Comparison of ENCODE assay signal across 26 mouse cellular contexts in the genomic region with DNA sequence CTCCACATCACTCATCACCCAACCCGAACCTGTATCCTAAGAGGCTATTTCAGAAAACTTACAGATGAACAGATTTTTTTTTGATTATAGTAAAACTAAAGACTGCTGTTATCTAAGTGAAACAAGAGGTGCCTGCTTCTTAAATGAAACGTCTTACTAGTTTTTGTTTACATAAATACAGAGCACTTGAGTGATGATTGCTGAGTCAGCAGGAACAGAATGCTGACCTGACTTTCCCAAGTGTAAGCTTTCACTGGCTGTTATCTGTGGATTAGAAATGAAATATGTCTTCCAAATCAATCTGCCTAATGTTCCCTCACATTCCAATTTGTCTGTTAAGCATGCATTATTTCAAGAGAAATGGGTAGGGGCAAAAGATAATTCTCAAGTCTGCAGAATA.
"Had no signal": no experiment of that assay in that cellular context is flagged by ENCODE, and none has a peak within 500 bp of the region (broad histone marks: within the 10 kb centered on the region; RNA-seq: fewer than 3 reads in every experiment).

No protein-coding gene starts in this region.

- H3K9ac ChIP-seq: embryonic facial prominence, embryonic 12.5 days; embryonic facial prominence, embryonic 13.5 days; embryonic facial prominence, embryonic 15.5 days; forebrain, embryonic 12.5 days; forebrain, embryonic 13.5 days; forebrain, embryonic 15.5 days; forebrain, postnatal 0 days had no signal

- H3K27ac ChIP-seq: embryonic facial prominence, embryonic 10.5 days; embryonic facial prominence, embryonic 12.5 days; embryonic facial prominence, embryonic 13.5 days; embryonic facial prominence, embryonic 15.5 days; forebrain, embryonic 10.5 days; forebrain, embryonic 12.5 days; forebrain, embryonic 13.5 days; forebrain, embryonic 15.5 days; gastrocnemius, adult 2 months; heart, adult 2 months had no signal

- H3K9me3 ChIP-seq: embryonic facial prominence, embryonic 10.5 days; embryonic facial prominence, embryonic 12.5 days; embryonic facial prominence, embryonic 13.5 days; embryonic facial prominence, embryonic 15.5 days; forebrain, embryonic 10.5 days; forebrain, embryonic 12.5 days; forebrain, embryonic 13.5 days; forebrain, embryonic 15.5 days had no signal

- H3K36me3 ChIP-seq: embryonic facial prominence, embryonic 10.5 days; embryonic facial prominence, embryonic 12.5 days; embryonic facial prominence, embryonic 13.5 days; embryonic facial prominence, embryonic 15.5 days; forebrain, embryonic 10.5 days; forebrain, embryonic 12.5 days; forebrain, embryonic 15.5 days had no signal

- H3K27me3 ChIP-seq: embryonic facial prominence, embryonic 12.5 days; embryonic facial prominence, embryonic 13.5 days; embryonic facial prominence, embryonic 15.5 days; forebrain, embryonic 12.5 days; forebrain, embryonic 13.5 days; forebrain, embryonic 15.5 days had no signal

- H3K4me3 ChIP-seq: embryonic facial prominence, embryonic 10.5 days; embryonic facial prominence, embryonic 12.5 days; embryonic facial prominence, embryonic 13.5 days; embryonic facial prominence, embryonic 15.5 days; erythroblast, embryonic 14.5 days; forebrain, embryonic 10.5 days; forebrain, embryonic 12.5 days; forebrain, embryonic 13.5 days; forebrain, embryonic 15.5 days; gastrocnemius, adult 2 months; heart, adult 2 months had no signal

- H3K4me2 ChIP-seq: embryonic facial prominence, embryonic 12.5 days; embryonic facial prominence, embryonic 13.5 days; embryonic facial prominence, embryonic 15.5 days; forebrain, embryonic 12.5 days; forebrain, embryonic 13.5 days; forebrain, embryonic 15.5 days had no signal

- DNase-seq: cerebellum, adult 9-11 months; cerebellum, postnatal 10 days; cerebellum, postnatal 14 days; cerebellum, postnatal 25 days; cerebellum, postnatal 36 days; embryo, embryonic 11 days; forebrain, postnatal 0 days; gastrocnemius, adult 2 months; gastrocnemius, postnatal 10 days; gastrocnemius, postnatal 14 days; gastrocnemius, postnatal 25 days; gastrocnemius, postnatal 36 days; heart, adult 11 months; heart, adult 18-20 months; heart, adult 2 months had no signal

- H3K4me1 ChIP-seq: embryonic facial prominence, embryonic 10.5 days; embryonic facial prominence, embryonic 12.5 days; embryonic facial prominence, embryonic 13.5 days; embryonic facial prominence, embryonic 15.5 days; forebrain, embryonic 10.5 days; forebrain, embryonic 12.5 days; forebrain, embryonic 13.5 days; forebrain, embryonic 15.5 days had no signal

- ATAC-seq: forebrain, embryonic 13.5 days; forebrain, embryonic 14.5 days; forebrain, embryonic 15.5 days; forebrain, embryonic 16.5 days; forebrain, postnatal 0 days had no signal
